ENCODE assay signal across 18 mouse cellular contexts in genomic region chr7:143792336-143792985, GRCm38 (mm10). TPM values are rescaled to one million over a fixed set of nuclear protein-coding genes. Genes with fewer than 3 reads are reported as not detected.
DNase-seq lines count a peak whose midpoint lies in the region; ATAC-seq lines count a peak whose summit lies in the region.
"Had no signal": no experiment of that assay in that cellular context is flagged by ENCODE, and none has a peak within 500 bp of the region (broad histone marks: within the 10 kb centered on the region; RNA-seq: fewer than 3 reads in every experiment).

No protein-coding gene starts in this region.

- H3K27ac ChIP-seq in kidney, embryonic 14.5 days (ENCODE audit: low read depth, low read length): no peak overlapping the region
- peak overlapping the region; percentile 66 for H3K27ac ChIP-seq in liver, embryonic 16.5 days (ENCODE audit: low read length)
- no peak overlapping the region for H3K27ac ChIP-seq in hindbrain, embryonic 10.5 days
- H3K27ac ChIP-seq: forebrain, embryonic 15.5 days; heart, embryonic 15.5 days; hindbrain, postnatal 0 days; layer of hippocampus, adult 2 months; midbrain, embryonic 13.5 days; neural tube, embryonic 15.5 days; stomach, postnatal 0 days had no signal

- WGBS in kidney, embryonic 14.5 days: 83% methylated on average over 6 of the region's 6 CpGs
- 57% methylated on average over 6 of the region's 6 CpGs for whole genome bisulfite sequencing in liver, embryonic 16.5 days (ENCODE audit: insufficient replicate concordance)
- WGBS in hindbrain, embryonic 10.5 days: 88% methylated on average over 6 of the region's 6 CpGs

- ATAC-seq in kidney, embryonic 14.5 days (ENCODE audit: low FRiP score, low TSS enrichment): no peak
- ATAC-seq in liver, embryonic 16.5 days (ENCODE audit: low read depth): peak; percentile 66
- ATAC-seq: forebrain, embryonic 15.5 days; hindbrain, postnatal 0 days; midbrain, embryonic 13.5 days had no signal

- H3K4me2 ChIP-seq in kidney, embryonic 14.5 days (replicated peaks; ENCODE audit: low read depth, low read length): no peak overlapping the region
- H3K4me2 ChIP-seq in liver, embryonic 16.5 days (ENCODE audit: low read depth, low read length): no peak overlapping the region
- H3K4me2 ChIP-seq: forebrain, embryonic 15.5 days; heart, embryonic 15.5 days; midbrain, embryonic 13.5 days; neural tube, embryonic 15.5 days had no signal

- peaks cover 4% of the 10 kb centered on the region; the same call in 1 of the 2 replicates for H3K9me3 ChIP-seq in kidney, embryonic 14.5 days (ENCODE audit: control insufficient read depth, low read length)
- H3K9me3 ChIP-seq in liver, embryonic 16.5 days (replicated peaks; ENCODE audit: control insufficient read depth, low read length): no peaks in the 10 kb centered on the region
- H3K9me3 ChIP-seq in hindbrain, embryonic 10.5 days: no peaks in the 10 kb centered on the region
- H3K9me3 ChIP-seq: forebrain, embryonic 15.5 days; heart, embryonic 15.5 days; midbrain, embryonic 13.5 days; neural tube, embryonic 15.5 days had no signal

- H3K36me3 ChIP-seq in kidney, embryonic 14.5 days (ENCODE audit: control insufficient read depth, insufficient read depth, low read length): peaks cover 13% of the 10 kb centered on the region; the same call in 1 of the 2 replicates
- H3K36me3 ChIP-seq in liver, embryonic 16.5 days (ENCODE audit: control insufficient read depth, insufficient read depth): peaks cover 4% of the 10 kb centered on the region; the same call in 1 of the 2 replicates
- peaks cover 28% of the 10 kb centered on the region for H3K36me3 ChIP-seq in hindbrain, embryonic 10.5 days

- H3K9ac ChIP-seq in kidney, embryonic 14.5 days (ENCODE audit: low read depth, low read length): no peak overlapping the region
- no peak overlapping the region for H3K9ac ChIP-seq in liver, embryonic 16.5 days (ENCODE audit: low read depth, low read length)
- H3K9ac ChIP-seq: forebrain, embryonic 15.5 days; heart, embryonic 15.5 days; midbrain, embryonic 13.5 days; neural tube, embryonic 15.5 days had no signal

- no peaks in the 10 kb centered on the region for H3K4me1 ChIP-seq in kidney, embryonic 14.5 days (ENCODE audit: control insufficient read depth, insufficient read depth, low read length)
- no peaks in the 10 kb centered on the region; the same call in none of the 2 replicates for H3K4me1 ChIP-seq in liver, embryonic 16.5 days (ENCODE audit: control insufficient read depth, low read depth, low read length)
- no peaks in the 10 kb centered on the region for H3K4me1 ChIP-seq in hindbrain, embryonic 10.5 days (replicated peaks)
- H3K4me1 ChIP-seq: forebrain, embryonic 15.5 days; heart, embryonic 15.5 days; midbrain, embryonic 13.5 days; neural tube, embryonic 15.5 days had no signal

- no peaks in the 10 kb centered on the region for H3K27me3 ChIP-seq in kidney, embryonic 14.5 days (ENCODE audit: control insufficient read depth, insufficient read depth, low read length)
- H3K27me3 ChIP-seq in liver, embryonic 16.5 days (ENCODE audit: control insufficient read depth, insufficient read depth, low read depth, low read length): no peaks in the 10 kb centered on the region
- no peaks in the 10 kb centered on the region for H3K27me3 ChIP-seq in hindbrain, embryonic 10.5 days (ENCODE audit: insufficient read depth, poor library complexity, severe bottlenecking)
- H3K27me3 ChIP-seq: forebrain, embryonic 15.5 days; heart, embryonic 15.5 days; midbrain, embryonic 13.5 days; neural tube, embryonic 15.5 days had no signal

- DNase-seq in kidney, adult 11 months: peak; percentile 58
- DNase-seq in Muller cell, postnatal 12 days (ENCODE audit: inconsistent ontology term): peak; percentile 44
- peak; percentile 28 for DNase-seq in kidney, postnatal 14 days
- DNase-seq in adrenal gland, adult (ENCODE audit: inconsistent age in 2 of 2, low spot score in 1 of 2): no peak
- no peak for DNase-seq in hindbrain, embryonic 10.5 days (ENCODE audit: low spot score)
- DNase-seq: gastrocnemius, postnatal 36 days had no signal

- H3K4me3 ChIP-seq in kidney, embryonic 14.5 days (ENCODE audit: low read length): no peak overlapping the region
- H3K4me3 ChIP-seq in liver, embryonic 16.5 days (ENCODE audit: low read depth, low read length): no peak overlapping the region
- H3K4me3 ChIP-seq in hindbrain, embryonic 10.5 days: no peak overlapping the region
- H3K4me3 ChIP-seq: forebrain, embryonic 15.5 days; heart, embryonic 15.5 days; layer of hippocampus, adult 2 months; midbrain, embryonic 13.5 days; neural tube, embryonic 15.5 days had no signal

RNA-seq across cellular contexts. Expression of gene Mrgpre, which starts 8.2 kb away (rescaled TPM):
- 0.86 and 1.8 TPM in 2 replicates for polyA plus RNA-seq in kidney, embryonic 14.5 days (2014; fragmentation: Nextera tagmentation; extraction: Ambion mirVana)
- 0.41 and 0.51 TPM in 2 replicates for polyA plus RNA-seq in liver, embryonic 16.5 days (2015; fragmentation: Nextera tagmentation; extraction: Ambion mirVana)
- polyA plus RNA-seq in hindbrain, embryonic 10.5 days (2016; fragmentation: Nextera tagmentation; extraction: Ambion mirVana): 2.2 and 2.7 TPM in 2 replicates

RNA-seq across cellular contexts. Expression of gene Mrgprg, which starts 25.7 kb away (rescaled TPM):
- not detected in 2 replicates for polyA plus RNA-seq in kidney, embryonic 14.5 days (2014; fragmentation: Nextera tagmentation; extraction: Ambion mirVana)
- polyA plus RNA-seq in liver, embryonic 16.5 days (2015; fragmentation: Nextera tagmentation; extraction: Ambion mirVana): not detected in 2 replicates
- not detected in 2 replicates for polyA plus RNA-seq in hindbrain, embryonic 10.5 days (2016; fragmentation: Nextera tagmentation; extraction: Ambion mirVana)
- polyA plus RNA-seq: CD4-positive, CD25-positive, alpha-beta regulatory T cell, adult 4 months; embryonic facial prominence, embryonic 14.5 days; forebrain, embryonic 15.5 days; heart, embryonic 15.5 days; hindbrain, postnatal 0 days; limb, embryonic 14.5 days; midbrain, embryonic 13.5 days; neural tube, embryonic 15.5 days; stomach, postnatal 0 days had no signal

RNA-seq across cellular contexts. Expression of gene Nadsyn1, which starts 30.2 kb away (rescaled TPM):
- 5.2 and 9.6 TPM in 2 replicates for polyA plus RNA-seq in kidney, embryonic 14.5 days (2014; fragmentation: Nextera tagmentation; extraction: Ambion mirVana)
- polyA plus RNA-seq in liver, embryonic 16.5 days (2015; fragmentation: Nextera tagmentation; extraction: Ambion mirVana): 9.1 TPM in 2 replicates
- polyA plus RNA-seq in hindbrain, embryonic 10.5 days (2016; fragmentation: Nextera tagmentation; extraction: Ambion mirVana): 9.0 and 9.5 TPM in 2 replicates

RNA-seq across cellular contexts. Expression of gene Dhcr7, which starts 30.5 kb away (rescaled TPM):
- 25.5 and 42.5 TPM in 2 replicates for polyA plus RNA-seq in kidney, embryonic 14.5 days (2014; fragmentation: Nextera tagmentation; extraction: Ambion mirVana)
- 59.4 and 76.8 TPM in 2 replicates for polyA plus RNA-seq in liver, embryonic 16.5 days (2015; fragmentation: Nextera tagmentation; extraction: Ambion mirVana)
- polyA plus RNA-seq in hindbrain, embryonic 10.5 days (2016; fragmentation: Nextera tagmentation; extraction: Ambion mirVana): 92.6 and 95.7 TPM in 2 replicates

RNA-seq across cellular contexts. Expression of gene Osbpl5, which starts 35.7 kb away (rescaled TPM):
- 18.7 and 30.7 TPM in 2 replicates for polyA plus RNA-seq in kidney, embryonic 14.5 days (2014; fragmentation: Nextera tagmentation; extraction: Ambion mirVana)
- 1.9 and 2.2 TPM in 2 replicates for polyA plus RNA-seq in liver, embryonic 16.5 days (2015; fragmentation: Nextera tagmentation; extraction: Ambion mirVana)
- polyA plus RNA-seq in hindbrain, embryonic 10.5 days (2016; fragmentation: Nextera tagmentation; extraction: Ambion mirVana): 15.8 and 20.8 TPM in 2 replicates

Comparison
In these comparisons a context has a peak if more than half of its experiments do, and no peak if none do; other contexts are left out.
1. DNase-seq: peak in kidney, adult 11 months (single experiment), Muller cell, postnatal 12 days (single experiment) and kidney, postnatal 14 days (single experiment); none in adrenal gland, adult (0 of 2) and hindbrain, embryonic 10.5 days (single experiment).